In the genomic region with DNA sequence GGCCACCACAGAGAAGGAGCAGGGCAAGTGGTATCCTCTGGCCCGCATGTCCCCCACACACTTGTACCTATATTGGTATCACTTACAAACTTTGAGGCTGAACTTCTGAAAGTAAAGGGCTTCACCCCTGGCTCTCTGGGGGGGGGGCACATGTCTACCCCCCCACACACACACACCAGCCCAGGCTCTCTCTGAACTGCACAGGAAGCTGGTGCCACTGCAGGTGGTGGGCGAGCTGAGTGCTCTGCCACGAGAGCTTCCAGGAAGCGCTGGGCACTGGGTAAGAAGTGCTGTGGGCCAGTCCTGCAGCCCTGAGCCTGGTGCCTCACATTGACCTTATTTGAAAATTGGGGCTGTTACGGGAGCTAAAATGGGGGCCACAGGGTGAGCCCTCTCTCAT, we compare ENCODE assay signal across 30 mouse cellular contexts. TPM values are rescaled to one million over a fixed set of nuclear protein-coding genes. Genes with fewer than 3 reads are reported as not detected.
DNase-seq lines count a peak whose midpoint lies in the region; ATAC-seq lines count a peak whose summit lies in the region.
"Had no signal": no experiment of that assay in that cellular context is flagged by ENCODE, and none has a peak within 500 bp of the region (broad histone marks: within the 10 kb centered on the region; RNA-seq: fewer than 3 reads in every experiment).

No protein-coding gene starts in this region.

- H3K36me3 ChIP-seq in heart, embryonic 11.5 days (ENCODE audit: control insufficient read depth, insufficient read depth, low read length) = no peaks in the 10 kb centered on the region
- H3K36me3 ChIP-seq: heart, embryonic 15.5 days; hindbrain, embryonic 15.5 days; limb, embryonic 12.5 days had no signal

- H3K9me3 ChIP-seq in heart, embryonic 11.5 days (replicated peaks; ENCODE audit: control insufficient read depth, low read length) = no peaks in the 10 kb centered on the region
- H3K9me3 ChIP-seq: forebrain, embryonic 13.5 days; heart, embryonic 15.5 days; hindbrain, embryonic 15.5 days; limb, embryonic 12.5 days had no signal

- no peak overlapping the region for H3K4me2 ChIP-seq in heart, embryonic 11.5 days
- H3K4me2 ChIP-seq: forebrain, embryonic 13.5 days; heart, embryonic 15.5 days; hindbrain, embryonic 15.5 days; limb, embryonic 12.5 days; liver, embryonic 11.5 days; lung, embryonic 14.5 days had no signal

- peak; percentile 42 to 67 for DNase-seq in thymus, adult 18-20 months
- peak; percentile 58 to 77 for DNase-seq in thymus, postnatal 36 days
- DNase-seq in frontal cortex, adult 2 months (ENCODE audit: extremely low spot score in 1 of 2, low spot score in 1 of 2) = no peak
- DNase-seq: adrenal gland, postnatal 14 days; cerebellum, adult 2 months; cerebellum, postnatal 25 days; embryo, embryonic 11 days; gastrocnemius, postnatal 36 days; heart, postnatal 36 days; kidney, adult 9 months; kidney, postnatal 36 days; layer of hippocampus, postnatal 36 days; lung, embryonic 14.5 days; right cerebral cortex, postnatal 14 days had no signal

- 73% methylated on average over 5 of the region's 5 CpGs for WGBS in heart, embryonic 11.5 days (ENCODE audit: insufficient replicate concordance)

- H3K9ac ChIP-seq in heart, embryonic 11.5 days (ENCODE audit: low read depth, low read length) = no peak overlapping the region
- H3K9ac ChIP-seq: forebrain, embryonic 13.5 days; heart, embryonic 15.5 days; hindbrain, embryonic 15.5 days; limb, embryonic 12.5 days; lung, embryonic 14.5 days had no signal

- no peaks in the 10 kb centered on the region for H3K4me1 ChIP-seq in heart, embryonic 11.5 days (ENCODE audit: control insufficient read depth, insufficient read depth, low read length)
- H3K4me1 ChIP-seq: forebrain, embryonic 13.5 days; heart, embryonic 15.5 days; hindbrain, embryonic 15.5 days; limb, embryonic 12.5 days had no signal

- ATAC-seq in CD4-positive, CD25-positive, alpha-beta regulatory T cell, adult 4 months = peak; percentile 78
- ATAC-seq in hematopoietic stem cell, adult 5-6 weeks (replicated peaks in 1 of 2; ENCODE audit: insufficient read depth in 1 of 2, low FRiP score in 2 of 2, low TSS enrichment in 1 of 2, low read depth in 1 of 2, poor library complexity in 2 of 2, severe bottlenecking in 2 of 2) = peak; percentile 43 to 57
- no peak for ATAC-seq in heart, embryonic 11.5 days (replicated peaks; ENCODE audit: insufficient number of reproducible peaks, low FRiP score, low TSS enrichment)
- no peak for ATAC-seq in monocyte, adult 5-6 weeks (replicated peaks; ENCODE audit: insufficient number of reproducible peaks, low FRiP score, low TSS enrichment, poor library complexity, severe bottlenecking)
- ATAC-seq: forebrain, embryonic 13.5 days; intestine, embryonic 16.5 days had no signal

- H3K4me3 ChIP-seq in heart, embryonic 11.5 days (ENCODE audit: low read depth, low read length) = no peak overlapping the region
- H3K4me3 ChIP-seq: forebrain, embryonic 13.5 days; heart, embryonic 15.5 days; hindbrain, embryonic 15.5 days; limb, embryonic 12.5 days had no signal

- no peaks in the 10 kb centered on the region; the same call in 1 of the 2 replicates for H3K27me3 ChIP-seq in heart, embryonic 11.5 days (ENCODE audit: control insufficient read depth, insufficient read depth, low read length)
- H3K27me3 ChIP-seq: forebrain, embryonic 13.5 days; heart, embryonic 15.5 days; hindbrain, embryonic 15.5 days had no signal

- no peak overlapping the region for H3K27ac ChIP-seq in heart, embryonic 11.5 days (ENCODE audit: low read depth, low read length)
- H3K27ac ChIP-seq: forebrain, embryonic 13.5 days; heart, embryonic 15.5 days; hindbrain, embryonic 15.5 days; limb, embryonic 12.5 days had no signal

RNA-seq across cellular contexts. Expression of a gene that starts 12.9 kb away (rescaled TPM):
- polyA plus RNA-seq in CD4-positive, CD25-positive, alpha-beta regulatory T cell, adult 4 months (2017; shearing (Covaris generic)) = 1 to 10 TPM; 1.2 to 2.1 TPM
- total RNA-seq in hematopoietic stem cell, adult 5-6 weeks (2017) = 5.0 and 5.1 TPM in 2 replicates
- polyA plus RNA-seq in heart, embryonic 11.5 days (2014; fragmentation: Nextera tagmentation; extraction: Ambion mirVana) = 3.2 and 3.3 TPM in 2 replicates
- 4.7 to 8.2 TPM (median 6.6 TPM) in 3 replicates for total RNA-seq in monocyte, adult 5-6 weeks (2017)
- polyA plus RNA-seq in frontal cortex, adult 2 months (2012; rRNA removed) = 3.6 and 4.0 TPM in 2 replicates

RNA-seq across cellular contexts. Expression of a gene that starts 30.6 kb away (rescaled TPM):
- polyA plus RNA-seq in CD4-positive, CD25-positive, alpha-beta regulatory T cell, adult 4 months (2017; shearing (Covaris generic)) = under 1 TPM in 1 of 2 experiments, not detected in 1; 0.12 TPM
- total RNA-seq in hematopoietic stem cell, adult 5-6 weeks (2017) = not detected in 2 replicates
- polyA plus RNA-seq in heart, embryonic 11.5 days (2014; fragmentation: Nextera tagmentation; extraction: Ambion mirVana) = not detected in 2 replicates
- total RNA-seq in monocyte, adult 5-6 weeks (2017) = not detected in 3 replicates
- polyA plus RNA-seq in frontal cortex, adult 2 months (2012; rRNA removed) = 0.04 TPM in 1 of 2 replicates, not detected in the other
- total RNA-seq: gastrocnemius, postnatal 36 days; heart, adult 8-10 months; heart, postnatal 36 days; layer of hippocampus, adult 8-10 months; layer of hippocampus, postnatal 36 days; left cerebral cortex, postnatal 10 days had no signal
- polyA plus RNA-seq: embryonic facial prominence, embryonic 14.5 days; forebrain, embryonic 13.5 days; heart, embryonic 15.5 days; hindbrain, embryonic 15.5 days; intestine, embryonic 16.5 days; limb, embryonic 12.5 days; liver, embryonic 11.5 days; lung, embryonic 14.5 days; midbrain, postnatal 0 days; neural tube, embryonic 11.5 days had no signal

RNA-seq across cellular contexts. Expression of a gene that starts 31.6 kb away (rescaled TPM):
- polyA plus RNA-seq in CD4-positive, CD25-positive, alpha-beta regulatory T cell, adult 4 months (2017; shearing (Covaris generic)) = under 1 TPM in 1 of 2 experiments, not detected in 1; 0.31 TPM
- 0.44 TPM in 1 of 2 replicates, not detected in the other for total RNA-seq in hematopoietic stem cell, adult 5-6 weeks (2017)
- 0.26 and 0.44 TPM in 2 replicates for polyA plus RNA-seq in heart, embryonic 11.5 days (2014; fragmentation: Nextera tagmentation; extraction: Ambion mirVana)
- total RNA-seq in monocyte, adult 5-6 weeks (2017) = not detected in 3 replicates
- 0.12 and 0.15 TPM in 2 replicates for polyA plus RNA-seq in frontal cortex, adult 2 months (2012; rRNA removed)
- total RNA-seq: gastrocnemius, postnatal 36 days; heart, adult 8-10 months; heart, postnatal 36 days; midbrain, postnatal 0 days had no signal
- polyA plus RNA-seq: cerebellum, adult 2 months had no signal

Comparison
In these comparisons a context has a peak if more than half of its experiments do, and no peak if none do; other contexts are left out.
1. ATAC-seq: peak in CD4-positive, CD25-positive, alpha-beta regulatory T cell, adult 4 months (single experiment) and hematopoietic stem cell, adult 5-6 weeks (2 of 2); none in heart, embryonic 11.5 days (single experiment) and monocyte, adult 5-6 weeks (single experiment).
2. DNase-seq: peak in thymus, adult 18-20 months (2 of 2) and thymus, postnatal 36 days (2 of 2); none in frontal cortex, adult 2 months (0 of 2).